Mouse (Mus musculus) forebrain, embryonic 11.5 days (tissue): ENCODE results near the gene Il18r1. TPM values are rescaled to one million over a fixed set of nuclear protein-coding genes. Genes with fewer than 3 reads are reported as not detected.

Experiments used
- ATAC-seq: fragments of 200-750 bp; cut with Nextera tagmentation; replicated peaks from 2 replicates; pipeline ENCODE4 v1.8.0; 2017; ENCODE audit warnings: moderate TSS enrichment; ENCODE audit not compliant: low FRiP score
- DNase-seq: peaks from one replicate; pipeline ENCODE4 v3.0.0-alpha.2; 2017; ENCODE audit warnings: low spot score
- H3K27ac ChIP-seq: fragments of 300-500 bp; sonication (generic); 2 replicates; pipeline ENCODE4 v1.5.1; 2014; ENCODE audit warnings: low read depth, low read length
- H3K27me3 ChIP-seq: fragments of 300-500 bp; sonication (generic); 2 replicates; pipeline ENCODE4 v1.6.1; 2014; ENCODE audit warnings: mild to moderate bottlenecking, low read length, mixed read lengths; ENCODE audit not compliant: control insufficient read depth, insufficient read depth
- H3K36me3 ChIP-seq: fragments of 300-500 bp; sonication (generic); 2 replicates; pipeline ENCODE4 v1.6.1; 2014; ENCODE audit warnings: mild to moderate bottlenecking, low read length, moderate library complexity, mixed read lengths; ENCODE audit not compliant: control insufficient read depth, insufficient read depth
- H3K4me1 ChIP-seq: fragments of 300-500 bp; sonication (generic); replicated peaks from 2 replicates; pipeline ENCODE4 v1.6.1; 2014; ENCODE audit warnings: low read length, mixed read lengths; ENCODE audit not compliant: control insufficient read depth, insufficient read depth
- H3K4me2 ChIP-seq: fragments of 300-500 bp; sonication (generic); 2 replicates; pipeline ENCODE4 v1.6.1; 2014; ENCODE audit warnings: low read depth, mild to moderate bottlenecking, low read length, moderate library complexity, mixed read lengths; ENCODE audit not compliant: severe bottlenecking
- H3K4me3 ChIP-seq: fragments of 300-500 bp; sonication (generic); 2 replicates; pipeline ENCODE4 v1.5.1; 2014; ENCODE audit warnings: low read depth, low read length
- H3K9ac ChIP-seq: fragments of 300-500 bp; sonication (generic); 2 replicates; pipeline ENCODE4 v1.6.1; 2014; ENCODE audit warnings: low read length
- H3K9me3 ChIP-seq: fragments of 300-500 bp; sonication (generic); 2 replicates; pipeline ENCODE4 v1.6.1; 2016; ENCODE audit warnings: low read length, mixed read lengths; ENCODE audit not compliant: control insufficient read depth
- WGBS: fragments of 180-500 bp; shearing (Covaris S2); extraction: QIAGEN DNeasy Blood & Tissue Kit; methylation state at CpG from one replicate; pipeline ENCODE4 v1.1.7; 2014; 5-methylcytosine and 5-hydroxymethylcytosine counted together
- polyA plus RNA-seq: library from polyadenylated mRNA; unstranded; fragments of >200 nt; fragmentation: Nextera tagmentation; extraction: Ambion mirVana; gene quantifications from 2 replicates; pipeline ENCODE4 v1.2.1, GENCODE M21; 2014

Gene Il18r1
- polyA plus RNA-seq, 1 experiment from 2014 or later, result not detected

GRCm38 (mm10) chr1:40473640-40474039 is 8.3 kb downstream of the Il18r1 start:
- H3K27me3 ChIP-seq, result no peaks in the 10 kb centered on the region
- WGBS, result 91% methylated on average over 4 of the region's 4 CpGs
- no peak overlapping the region for H3K9ac ChIP-seq
- H3K27ac ChIP-seq, result no peak overlapping the region
- no peaks in the 10 kb centered on the region for H3K4me1 ChIP-seq
- H3K4me2 ChIP-seq, result no peak overlapping the region
- ATAC-seq, result no peak
- H3K36me3 ChIP-seq, result no peaks in the 10 kb centered on the region
- no peak for DNase-seq
- no peaks in the 10 kb centered on the region for H3K9me3 ChIP-seq
- no peak overlapping the region for H3K4me3 ChIP-seq

- ATAC-seq (no peak), DNase-seq (no peak)
- WGBS, result 91% methylated on average over 5 of the region's 5 CpGs
- H3K9ac ChIP-seq, result no peak overlapping the region
- H3K4me1 ChIP-seq, result no peaks in the 10 kb centered on the region
- no peaks in the 10 kb centered on the region for H3K36me3 ChIP-seq
- H3K27me3 ChIP-seq, result no peaks in the 10 kb centered on the region
- H3K4me3 ChIP-seq, result no peak overlapping the region
- H3K9me3 ChIP-seq, result no peaks in the 10 kb centered on the region
- H3K4me2 ChIP-seq, result no peak overlapping the region
- no peak overlapping the region for H3K27ac ChIP-seq
These were observed 9.0 kb downstream of the Il18r1 start for GRCm38 (mm10) chr1:40474336-40474735.

GRCm38 (mm10) chr1:40475697-40476096 is 10.3 kb downstream of the Il18r1 start:
- 78% methylated on average over 3 of the region's 3 CpGs for WGBS
- no peaks in the 10 kb centered on the region for H3K27me3 ChIP-seq
- no peaks in the 10 kb centered on the region for H3K9me3 ChIP-seq
- DNase-seq, result no peak
- H3K4me2 ChIP-seq, result no peak overlapping the region
- H3K9ac ChIP-seq, result no peak overlapping the region
- ATAC-seq, result no peak
- no peak overlapping the region for H3K4me3 ChIP-seq
- no peaks in the 10 kb centered on the region for H3K36me3 ChIP-seq
- no peak overlapping the region for H3K27ac ChIP-seq
- no peaks in the 10 kb centered on the region for H3K4me1 ChIP-seq

DNA sequence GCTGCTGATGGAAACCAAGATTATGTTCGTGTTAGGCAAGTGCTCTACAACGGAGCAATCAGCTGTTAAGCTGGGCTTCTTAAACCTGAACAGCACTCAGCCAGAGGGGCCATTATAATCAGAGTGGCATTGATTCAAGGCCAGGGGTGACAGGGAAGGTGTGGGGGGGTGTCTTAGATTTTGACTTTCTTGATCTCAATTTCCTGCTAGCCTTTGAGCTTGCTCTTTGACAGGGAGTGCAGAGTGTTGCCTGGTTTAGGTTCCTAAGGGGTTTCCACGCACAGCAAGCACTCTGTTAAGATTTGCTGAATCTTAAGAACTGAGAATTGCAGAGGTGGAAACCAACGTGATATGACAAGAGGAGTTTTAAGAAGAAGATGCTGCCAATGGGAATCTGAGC is 11.4 kb downstream of the Il18r1 start:
- Histone ChIP-seq H3K4me1 (no peaks in the 10 kb centered on the region), H3K9me3 (no peaks in the 10 kb centered on the region), H3K4me3 (no peak overlapping the region), H3K27ac (no peak overlapping the region), H3K36me3 (no peaks in the 10 kb centered on the region), H3K4me2 (no peak overlapping the region), H3K9ac (no peak overlapping the region), H3K27me3 (no peaks in the 10 kb centered on the region)
- DNase-seq (no peak), ATAC-seq (no peak)
- 77% methylated on average over 4 of the region's 4 CpGs for WGBS

DNA sequence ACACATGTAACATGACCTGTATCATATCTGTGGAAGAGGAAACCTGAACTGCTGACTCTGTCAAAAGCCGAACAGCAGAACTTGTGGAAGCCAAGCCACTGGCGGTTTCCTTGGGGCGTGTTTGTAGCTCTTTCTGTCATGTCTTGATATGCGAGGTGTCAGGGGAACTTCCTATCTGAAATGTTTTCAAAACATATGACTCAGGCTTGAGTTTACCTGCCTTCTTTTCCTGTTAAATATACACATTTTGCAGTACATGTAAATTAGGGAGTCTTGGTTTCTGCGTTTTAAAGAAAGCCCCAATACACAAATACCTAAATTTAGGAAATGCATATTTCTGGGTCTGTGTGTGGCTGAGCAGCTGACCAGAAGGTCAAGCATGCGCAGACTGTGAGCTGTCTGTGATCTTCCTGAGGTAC is 14.2 kb downstream of the Il18r1 start:
- H3K9ac ChIP-seq, result no peak overlapping the region
- H3K9me3 ChIP-seq, result no peaks in the 10 kb centered on the region
- no peak overlapping the region for H3K4me3 ChIP-seq
- WGBS, result 88% methylated on average over 6 of the region's 6 CpGs
- ATAC-seq (no peak), DNase-seq (no peak)
- no peaks in the 10 kb centered on the region for H3K4me1 ChIP-seq
- no peaks in the 10 kb centered on the region for H3K36me3 ChIP-seq
- H3K4me2 ChIP-seq, result no peak overlapping the region
- no peak overlapping the region for H3K27ac ChIP-seq
- no peaks in the 10 kb centered on the region for H3K27me3 ChIP-seq

DNA sequence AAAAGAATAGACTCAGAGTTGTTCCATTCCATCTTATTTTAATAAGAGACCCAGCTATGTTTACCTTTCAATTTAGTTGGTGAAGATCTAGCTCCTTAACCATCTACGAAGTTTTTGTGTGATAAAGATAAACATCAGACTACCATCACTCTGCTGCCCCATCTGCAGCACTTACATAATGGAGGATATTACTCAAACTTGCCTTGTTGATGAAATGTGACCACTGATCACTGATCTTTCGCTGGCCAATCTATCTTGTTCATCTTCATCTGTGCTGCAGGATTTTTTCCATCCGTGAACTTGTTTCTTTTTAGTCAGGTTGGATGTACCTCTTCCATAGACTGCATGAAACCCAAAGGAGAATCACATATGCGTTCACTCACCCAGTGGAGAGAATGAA is 29.2 kb downstream of the Il18r1 start:
- H3K36me3 ChIP-seq, result no peaks in the 10 kb centered on the region
- no peaks in the 10 kb centered on the region for H3K9me3 ChIP-seq
- H3K27me3 ChIP-seq, result no peaks in the 10 kb centered on the region
- WGBS, result 86% methylated on average over 4 of the region's 4 CpGs
- H3K27ac ChIP-seq, result no peak overlapping the region
- DNase-seq, result no peak
- H3K9ac ChIP-seq, result no peak overlapping the region
- no peak for ATAC-seq
- H3K4me1 ChIP-seq, result no peaks in the 10 kb centered on the region
- no peak overlapping the region for H3K4me3 ChIP-seq
- H3K4me2 ChIP-seq, result no peak overlapping the region

DNA sequence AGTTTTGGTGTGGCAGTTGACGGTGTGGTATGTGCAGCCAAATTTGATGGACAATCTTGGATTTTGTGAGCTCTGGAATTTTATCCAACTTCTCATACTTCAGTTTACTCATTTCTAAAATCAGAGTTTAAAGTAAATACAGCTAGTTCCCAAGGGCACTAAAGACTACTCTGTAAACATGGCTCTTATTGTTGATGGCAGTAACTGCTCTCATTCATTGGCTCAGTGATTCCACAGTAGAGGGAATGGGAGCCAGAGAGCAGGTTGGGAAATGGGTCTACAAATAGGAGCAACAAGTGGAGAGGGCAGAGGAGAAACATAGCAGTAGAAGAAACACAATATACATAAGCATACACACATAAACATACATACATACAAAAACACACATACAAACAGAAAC is 34.4 kb downstream of the Il18r1 start:
- Histone ChIP-seq H3K9me3 (no peaks in the 10 kb centered on the region), H3K27me3 (no peaks in the 10 kb centered on the region), H3K27ac (no peak overlapping the region), H3K4me2 (no peak overlapping the region), H3K9ac (no peak overlapping the region), H3K4me1 (no peaks in the 10 kb centered on the region), H3K4me3 (no peak overlapping the region), H3K36me3 (no peaks in the 10 kb centered on the region)
- DNase-seq (no peak), ATAC-seq (no peak)
- 94% methylated on average over 1 of the region's 1 CpGs for WGBS

GRCm38 (mm10) chr1:40501126-40501525 is 35.8 kb downstream of the Il18r1 start:
- Histone ChIP-seq H3K9me3 (no peaks in the 10 kb centered on the region), H3K36me3 (no peaks in the 10 kb centered on the region), H3K4me1 (no peaks in the 10 kb centered on the region), H3K27me3 (no peaks in the 10 kb centered on the region), H3K9ac (no peak overlapping the region), H3K4me3 (no peak overlapping the region), H3K27ac (no peak overlapping the region), H3K4me2 (no peak overlapping the region)
- no peak for DNase-seq
- WGBS, result 91% methylated on average over 4 of the region's 4 CpGs
- ATAC-seq, result no peak

- no peak overlapping the region for H3K4me2 ChIP-seq
- H3K9ac ChIP-seq, result no peak overlapping the region
- no peak overlapping the region for H3K4me3 ChIP-seq
- no peaks in the 10 kb centered on the region for H3K36me3 ChIP-seq
- no peaks in the 10 kb centered on the region for H3K9me3 ChIP-seq
- ATAC-seq, result no peak
- no peak for DNase-seq
- no peaks in the 10 kb centered on the region for H3K27me3 ChIP-seq
- 91% methylated on average over 11 of the region's 11 CpGs for WGBS
- no peaks in the 10 kb centered on the region for H3K4me1 ChIP-seq
- H3K27ac ChIP-seq, result no peak overlapping the region
These were observed 36.4 kb downstream of the Il18r1 start for GRCm38 (mm10) chr1:40501546-40502398.
